Mouse (Mus musculus): ENCODE results near the gene Prrc2b.

The Prrc2b gene

GRCm38 (mm10) chr2:32137667-32138266, 13.1 kb upstream of the Prrc2b start:
- in situ Hi-C loops (cut with MboI, MseI), result no loop called here

GRCm38 (mm10) chr2:32139377-32139776, 11.5 kb upstream of the Prrc2b start:
- in situ Hi-C loops (cut with MboI, MseI), result no loop called here

DNA sequence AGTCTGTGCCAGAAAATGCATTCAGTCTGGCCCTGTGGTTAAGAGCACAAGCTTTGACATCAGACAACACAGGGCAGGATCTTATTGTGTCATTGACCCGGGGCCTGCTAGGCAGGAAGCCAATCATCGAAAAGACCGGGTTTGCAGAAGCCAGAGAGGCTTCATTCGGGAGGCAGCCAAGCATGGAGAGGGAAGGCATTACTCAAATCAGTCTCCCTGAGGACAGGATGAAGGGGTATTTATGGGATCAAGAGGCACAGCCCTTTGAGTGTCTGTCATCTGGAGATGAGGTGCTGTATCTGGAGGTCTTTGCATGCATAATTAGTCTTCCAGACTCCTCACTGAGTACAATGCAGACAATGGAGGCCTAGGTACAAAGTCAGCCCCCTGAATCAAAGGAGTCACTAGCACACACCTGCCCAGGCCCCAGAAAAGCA, 10.4 kb upstream of the Prrc2b start:
- in situ Hi-C loops (cut with MboI, MseI), result no loop called here

DNA sequence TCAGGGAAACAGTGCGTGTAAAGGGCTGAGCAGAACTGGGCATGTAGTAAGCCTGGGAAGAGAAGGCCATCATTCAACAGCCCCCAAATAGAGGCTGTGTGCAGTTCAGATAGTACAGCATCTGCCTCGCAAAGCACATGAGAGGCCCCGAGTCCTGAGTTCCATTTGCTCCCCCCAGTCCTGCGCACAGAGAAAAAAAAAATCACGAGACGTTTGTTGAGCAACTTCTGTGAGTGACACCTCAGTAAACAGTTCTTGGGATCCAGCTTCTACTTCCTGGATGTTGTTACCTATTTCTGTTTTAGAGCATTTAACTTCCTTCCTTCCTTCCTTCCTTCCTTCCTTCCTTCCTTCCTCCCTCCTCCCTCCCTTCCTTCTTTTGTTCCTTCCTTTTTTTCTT, 9.3 kb upstream of the Prrc2b start:
- in situ Hi-C loops (cut with MboI, MseI), result no loop called here

DNA sequence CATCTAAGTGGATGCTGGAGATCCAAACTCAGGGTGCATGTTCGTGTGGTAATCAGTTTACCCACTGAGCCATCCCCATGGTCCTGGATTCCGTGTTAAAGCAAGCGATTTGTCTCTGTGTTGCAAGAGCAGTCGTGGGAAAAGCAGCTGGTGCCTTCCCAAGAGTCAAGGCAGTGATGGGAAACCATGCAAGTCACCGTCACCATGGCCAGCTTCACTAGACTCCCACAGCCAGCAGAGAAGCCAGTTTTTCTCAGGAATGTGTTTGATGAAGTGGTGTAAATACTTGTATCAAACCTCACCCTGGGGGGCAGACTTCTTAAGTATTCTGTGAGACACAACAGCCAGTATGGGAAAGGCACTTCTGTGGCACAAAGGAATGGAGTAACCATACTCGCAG, 8.5 kb upstream of the Prrc2b start:
- in situ Hi-C loops (cut with MboI, MseI), result no loop called here

- in situ Hi-C loops (cut with MboI, MseI), result no loop called here
Observed at GRCm38 (mm10) chr2:32144633-32145032, 6.2 kb upstream of the Prrc2b start.

DNA sequence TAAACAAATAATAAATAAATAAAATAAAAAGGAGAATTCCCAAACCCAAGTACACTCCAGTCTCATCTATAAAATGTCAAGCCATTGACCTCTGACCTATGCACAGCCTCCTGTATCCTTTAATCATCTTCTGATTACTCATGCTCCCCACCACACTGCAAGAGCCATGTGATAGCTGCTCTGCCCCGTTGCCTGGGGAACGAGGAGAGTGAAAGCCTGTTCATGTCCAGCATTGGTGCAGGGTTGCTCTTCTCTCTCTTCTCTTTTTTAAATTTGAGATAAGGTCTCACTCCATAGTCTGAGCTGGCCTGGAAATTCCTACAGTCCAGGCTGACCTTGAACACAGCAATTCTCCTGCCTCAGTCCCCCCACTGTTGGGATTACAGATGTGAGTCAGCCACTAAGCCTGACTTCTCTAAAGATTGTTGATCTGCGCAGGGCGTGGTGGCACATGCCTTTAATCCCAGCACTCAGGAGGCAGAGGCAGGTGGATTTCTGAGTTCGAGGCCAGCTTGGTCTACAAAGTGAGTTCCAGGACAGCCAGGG, 4.2 kb upstream of the Prrc2b start:
- in situ Hi-C loops (cut with MboI, MseI), result no loop called here

DNA sequence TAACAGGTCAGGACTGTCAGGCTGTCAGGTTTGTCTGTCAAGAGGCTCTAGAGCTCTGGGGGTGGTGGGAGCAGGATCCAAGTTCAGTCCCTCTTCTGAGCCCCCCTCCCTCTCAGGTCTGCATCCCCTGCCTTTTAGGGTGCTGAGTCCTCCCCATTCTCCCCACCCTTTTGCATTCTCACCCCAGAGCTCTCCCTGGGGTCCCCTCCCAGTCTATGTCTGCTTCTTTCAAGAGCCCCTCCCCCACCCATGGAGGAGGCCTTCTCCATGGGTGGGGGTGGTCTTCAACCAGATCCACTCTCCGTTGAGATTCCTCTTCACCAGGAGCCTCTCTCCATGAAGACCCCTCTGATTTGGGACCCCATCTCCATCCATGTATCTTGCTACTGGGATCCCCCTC, 747 bp upstream of the Prrc2b start:
- in situ Hi-C loops (cut with MboI, MseI), result loop anchor here (5.0 kb wide), 1 partner anchor 42 kb away; no protein-coding TSS in a partner anchor

- in situ Hi-C loops (cut with MboI, MseI), result loop anchor here (5.0 kb wide), 1 partner anchor 42 kb away; no protein-coding TSS in a partner anchor
Observed at GRCm38 (mm10) chr2:32150562-32150923, 339 bp upstream of the Prrc2b start.

DNA sequence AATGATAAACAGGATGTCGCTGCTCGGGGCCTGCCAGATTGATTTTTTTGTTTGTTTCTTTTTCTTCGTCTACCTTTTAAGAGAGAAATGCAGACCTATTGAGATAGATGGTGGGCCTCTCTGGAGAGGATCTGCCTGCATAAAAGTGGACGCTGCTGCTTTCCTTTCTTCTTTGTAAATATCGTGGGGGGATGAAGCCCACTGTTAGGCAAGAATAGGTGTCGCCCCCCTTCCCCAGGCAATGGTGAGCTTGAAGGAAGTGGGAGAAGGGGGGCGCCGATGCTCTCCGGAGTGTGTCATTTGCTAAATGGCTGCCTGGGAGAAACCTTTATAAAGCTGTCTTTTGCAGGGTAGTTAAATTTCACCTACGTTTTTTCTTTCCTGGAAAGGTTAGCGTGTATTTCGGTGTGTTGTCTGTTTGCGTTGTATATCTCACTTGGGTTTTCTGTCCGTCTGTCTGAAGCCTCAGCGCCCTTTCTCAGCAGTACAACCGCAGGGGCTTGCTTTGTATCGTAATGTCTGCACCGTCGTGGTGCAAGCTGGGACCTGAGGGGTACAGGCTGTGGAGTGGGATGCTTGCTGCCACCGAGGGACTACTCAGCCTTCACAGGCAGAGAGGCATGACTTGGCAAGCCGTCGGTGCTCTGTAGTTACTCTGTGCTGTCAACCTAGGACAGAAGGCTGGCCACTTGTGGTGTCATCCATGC, 931 bp downstream of the Prrc2b start:
- in situ Hi-C loops (cut with MboI, MseI), result loop anchor here (5.0 kb wide), 1 partner anchor 40 kb away; no protein-coding TSS in a partner anchor

DNA sequence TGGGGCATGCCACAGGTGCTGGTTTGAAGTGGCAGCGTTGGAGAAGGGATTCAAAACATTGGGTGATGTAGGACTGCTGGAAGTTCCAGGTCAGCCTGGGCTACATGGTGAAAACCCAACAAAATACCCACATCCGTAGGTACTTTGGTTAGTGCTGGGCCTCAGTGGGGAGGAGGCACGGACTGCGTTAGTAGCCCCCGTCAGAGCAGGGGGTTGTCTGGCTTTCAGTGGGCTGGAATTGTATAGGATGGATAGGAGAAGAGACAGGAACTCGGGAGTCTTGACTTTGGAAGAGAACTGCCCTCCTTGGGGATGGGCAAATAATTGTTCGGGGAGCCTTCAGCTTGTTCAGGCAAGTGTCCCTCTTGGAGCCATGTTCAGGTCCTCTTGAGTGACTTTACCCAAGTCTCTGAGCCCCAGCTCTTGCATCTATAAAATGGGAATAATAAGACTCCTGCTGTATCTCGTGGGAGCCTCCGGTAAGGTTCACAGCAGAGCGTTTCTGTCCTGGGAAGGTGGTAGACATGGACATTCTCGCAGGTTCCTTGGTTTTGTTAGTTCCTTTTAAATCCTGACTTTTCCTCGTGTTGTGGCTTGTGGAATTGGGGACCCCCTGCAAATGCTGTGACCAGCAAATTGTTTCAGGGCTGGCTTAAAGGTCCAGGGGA, 1.6 kb downstream of the Prrc2b start:
- in situ Hi-C loops (cut with MboI, MseI), result loop anchor here (5.0 kb wide), 1 partner anchor 40 kb away; no protein-coding TSS in a partner anchor

DNA sequence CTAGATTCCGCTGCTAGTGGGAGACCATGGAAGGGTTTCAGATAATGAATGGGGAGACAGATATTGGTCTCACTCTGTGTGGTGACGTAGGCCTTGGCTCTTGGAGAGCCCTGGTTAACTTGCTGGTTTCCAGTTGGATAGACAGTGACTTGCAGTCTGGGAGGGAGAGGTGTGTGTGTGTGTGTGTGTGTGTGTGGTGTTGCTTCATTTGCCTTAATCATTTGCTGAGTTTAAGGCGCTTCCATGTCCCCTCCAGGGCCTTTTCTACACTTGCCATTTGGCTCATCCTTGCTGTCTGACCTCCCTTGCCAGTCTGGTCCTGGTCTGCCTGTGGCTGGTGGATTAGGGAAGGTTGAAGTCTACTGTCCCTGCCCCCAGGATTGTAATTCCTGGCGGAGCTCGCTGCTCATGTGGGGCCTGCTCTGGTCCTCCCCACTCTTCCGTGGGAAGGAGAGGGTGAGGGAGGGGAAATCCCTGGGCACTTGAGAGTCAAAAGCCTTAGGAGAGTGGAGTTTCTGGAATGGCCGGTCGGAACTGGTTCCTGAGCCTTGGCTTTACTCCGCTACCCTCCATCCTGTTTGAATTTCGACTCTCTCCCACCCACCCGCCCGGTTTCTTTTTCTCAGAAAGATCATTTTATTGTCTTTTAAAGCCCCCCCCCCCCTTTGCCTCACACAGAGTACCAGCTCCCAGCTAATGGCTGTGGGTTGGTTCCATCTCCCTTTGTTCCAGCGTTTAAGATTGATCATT, 2.3 kb downstream of the Prrc2b start:
- in situ Hi-C loops (cut with MboI, MseI), result loop anchor here (5.0 kb wide), 1 partner anchor 39 kb away; no protein-coding TSS in a partner anchor

DNA sequence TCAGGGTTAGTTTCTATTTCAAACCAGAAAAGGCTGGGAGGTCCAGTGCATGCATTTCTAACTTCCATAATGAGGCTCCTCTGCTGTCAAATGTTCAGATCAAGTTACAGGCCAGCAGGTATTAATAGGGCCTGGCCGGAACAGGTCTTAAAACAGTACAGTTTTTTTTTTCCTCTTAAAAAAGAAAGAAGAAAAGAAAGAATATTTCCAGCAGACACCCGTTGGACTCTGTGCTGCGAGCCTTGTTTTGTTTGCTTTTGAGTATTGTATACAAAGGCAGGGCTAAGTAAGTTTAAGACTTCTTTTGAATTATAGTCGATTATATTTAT, 2.9 kb downstream of the Prrc2b start:
- in situ Hi-C loops (cut with MboI, MseI), result loop anchor here (5.0 kb wide), 1 partner anchor 39 kb away; no protein-coding TSS in a partner anchor

- in situ Hi-C loops (cut with MboI, MseI), result loop anchor here (5.0 kb wide), 1 partner anchor 38 kb away; no protein-coding TSS in a partner anchor
Observed at GRCm38 (mm10) chr2:32154334-32154997, 3.6 kb downstream of the Prrc2b start.

GRCm38 (mm10) chr2:32154998-32155541, 4.2 kb downstream of the Prrc2b start:
- in situ Hi-C loops (cut with MboI, MseI), result loop anchor here (5.0 kb wide), 1 partner anchor 37 kb away; no protein-coding TSS in a partner anchor

DNA sequence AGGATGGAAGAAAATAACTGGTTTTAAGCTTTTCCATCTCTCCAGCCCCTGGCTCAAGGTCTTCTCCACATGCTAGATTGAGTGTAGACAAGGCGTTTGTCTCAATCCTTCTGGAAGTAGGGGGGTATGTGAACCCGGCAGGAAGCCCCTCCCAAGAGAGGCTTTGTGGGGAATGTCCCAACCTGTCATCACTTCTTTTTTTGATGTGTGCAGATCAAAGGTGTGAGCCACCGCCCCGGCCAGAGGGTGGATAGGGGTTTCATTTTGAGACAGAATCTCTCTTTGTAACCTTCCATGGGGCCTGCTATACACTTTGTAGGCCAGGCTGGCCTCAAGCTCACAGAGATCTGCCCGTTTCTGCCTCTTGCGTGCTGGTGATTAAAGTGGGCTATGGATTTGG, 4.7 kb downstream of the Prrc2b start:
- in situ Hi-C loops (cut with MboI, MseI), result no loop called here

- in situ Hi-C loops (cut with MboI, MseI), result no loop called here
Observed at GRCm38 (mm10) chr2:32156645-32157044, 5.8 kb downstream of the Prrc2b start.

GRCm38 (mm10) chr2:32157328-32157727, 6.4 kb downstream of the Prrc2b start:
- in situ Hi-C loops (cut with MboI, MseI), result no loop called here

- in situ Hi-C loops (cut with MboI, MseI), result no loop called here
Observed at GRCm38 (mm10) chr2:32158616-32159239, 7.8 kb downstream of the Prrc2b start.

DNA sequence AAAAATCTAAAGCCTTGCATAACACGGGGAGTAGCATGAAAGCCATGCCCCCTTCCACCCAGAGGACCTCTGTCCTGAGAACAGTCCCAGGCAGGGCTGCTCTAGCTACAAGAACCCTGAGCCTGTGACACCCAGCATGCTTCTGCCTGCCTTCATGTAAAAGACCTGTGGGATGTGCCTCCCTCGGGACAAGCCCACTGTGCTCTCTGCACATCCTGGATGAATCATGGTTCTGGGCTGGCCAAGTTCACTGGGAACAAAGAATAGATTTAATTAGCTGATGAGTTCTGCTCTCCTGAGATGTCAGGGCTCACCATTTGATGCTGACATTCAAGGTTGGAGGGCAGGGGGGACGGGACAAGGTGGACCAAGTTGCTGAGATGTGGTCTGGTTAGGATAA, 9.6 kb downstream of the Prrc2b start:
- in situ Hi-C loops (cut with MboI, MseI), result no loop called here

All from T-helper 2 cell (primary cell).